Comparison of ENCODE assay signal across 8 mouse cellular contexts in genomic region chr15:5184668-5185330, GRCm38 (mm10). TPM values are rescaled to one million over a fixed set of nuclear protein-coding genes. Genes with fewer than 3 reads are reported as not detected.
A peak's percentile ranks its signal among the peaks of the same experiment; 100 is the strongest.
DNase-seq lines count a peak whose midpoint lies in the region; ATAC-seq and TF ChIP-seq lines count a peak whose summit lies in the region.

No protein-coding gene starts in this region.

- peak overlapping the region; percentile 91 for H3K27ac ChIP-seq in lung, embryonic 14.5 days (ENCODE audit: low read depth)
- H3K27ac ChIP-seq in forebrain, embryonic 16.5 days (ENCODE audit: low read length): peak overlapping the region; percentile 83
- H3K27ac ChIP-seq in limb, embryonic 10.5 days: peak overlapping the region; percentile 91
- H3K27ac ChIP-seq in neural tube, embryonic 14.5 days (ENCODE audit: low read depth, low read length): peak overlapping the region; percentile 29; the same call in 1 of the 2 replicates

- WGBS in lung, embryonic 14.5 days: 46% methylated on average over 10 of the region's 11 CpGs
- 45% methylated on average over 10 of the region's 11 CpGs for WGBS in forebrain, embryonic 16.5 days
- WGBS in limb, embryonic 10.5 days: 47% methylated on average over 10 of the region's 11 CpGs
- 46% methylated on average over 10 of the region's 11 CpGs for WGBS in neural tube, embryonic 14.5 days

- no peak for TF ChIP-seq CTCF in lung, embryonic 14.5 days (IDR thresholded peaks at IDR 0.05; ENCODE audit: low read depth)

- no peaks in the 10 kb centered on the region for H3K27me3 ChIP-seq in lung, embryonic 14.5 days (ENCODE audit: insufficient read depth, low read length)
- H3K27me3 ChIP-seq in forebrain, embryonic 16.5 days (replicated peaks; ENCODE audit: control insufficient read depth, insufficient read depth, low read length): no peaks in the 10 kb centered on the region
- no peaks in the 10 kb centered on the region for H3K27me3 ChIP-seq in limb, embryonic 10.5 days (ENCODE audit: low read depth, poor library complexity, severe bottlenecking)
- no peaks in the 10 kb centered on the region for H3K27me3 ChIP-seq in neural tube, embryonic 14.5 days (ENCODE audit: control insufficient read depth, insufficient read depth, low read length)

- peak; percentile 26 for DNase-seq in lung, embryonic 14.5 days
- DNase-seq in lung, postnatal 4 days: no peak
- peak; percentile 52 for DNase-seq in R1 (ENCODE audit: low read depth, low spot score)
- peak; percentile 40 for DNase-seq in limb, embryonic 10.5 days (ENCODE audit: low spot score)
- DNase-seq in adrenal gland, adult 8-10 months: no peak
- no peak for DNase-seq in adrenal gland, adult 2 months

- no peaks in the 10 kb centered on the region for H3K9me3 ChIP-seq in lung, embryonic 14.5 days (ENCODE audit: low read depth, low read length)
- H3K9me3 ChIP-seq in forebrain, embryonic 16.5 days (ENCODE audit: control insufficient read depth, low read length): no peaks in the 10 kb centered on the region
- no peaks in the 10 kb centered on the region for H3K9me3 ChIP-seq in limb, embryonic 10.5 days (replicated peaks)
- H3K9me3 ChIP-seq in neural tube, embryonic 14.5 days (ENCODE audit: control insufficient read depth, low read length): no peaks in the 10 kb centered on the region

- ATAC-seq in lung, embryonic 14.5 days (ENCODE audit: insufficient read depth): peak; percentile 60; the same call in 1 of the 2 replicates
- peak; percentile 49 for ATAC-seq in forebrain, embryonic 16.5 days
- peak; percentile 32 for ATAC-seq in neural tube, embryonic 14.5 days (ENCODE audit: low read depth)

- peaks cover 7% of the 10 kb centered on the region; the same call in 1 of the 2 replicates for H3K36me3 ChIP-seq in lung, embryonic 14.5 days (ENCODE audit: insufficient read depth)
- H3K36me3 ChIP-seq in forebrain, embryonic 16.5 days (ENCODE audit: control insufficient read depth, insufficient read depth): no peaks in the 10 kb centered on the region
- peaks cover 8% of the 10 kb centered on the region for H3K36me3 ChIP-seq in limb, embryonic 10.5 days
- H3K36me3 ChIP-seq in neural tube, embryonic 14.5 days (ENCODE audit: control insufficient read depth, insufficient read depth, low read length): no peaks in the 10 kb centered on the region

- peak overlapping the region; percentile 71 for H3K4me2 ChIP-seq in lung, embryonic 14.5 days
- H3K4me2 ChIP-seq in forebrain, embryonic 16.5 days (ENCODE audit: low read length): peak overlapping the region; percentile 85
- H3K4me2 ChIP-seq in neural tube, embryonic 14.5 days (ENCODE audit: low read depth, low read length): peak overlapping the region; percentile 77

- H3K9ac ChIP-seq in lung, embryonic 14.5 days: peak overlapping the region; percentile 70
- H3K9ac ChIP-seq in forebrain, embryonic 16.5 days (replicated peaks; ENCODE audit: low read depth, low read length): peak overlapping the region; percentile 87
- peak overlapping the region; percentile 82 for H3K9ac ChIP-seq in neural tube, embryonic 14.5 days (replicated peaks; ENCODE audit: low read depth, low read length)

- no peaks in the 10 kb centered on the region for H3K4me1 ChIP-seq in lung, embryonic 14.5 days (ENCODE audit: insufficient read depth)
- H3K4me1 ChIP-seq in forebrain, embryonic 16.5 days (replicated peaks; ENCODE audit: control insufficient read depth, insufficient read depth, low read length): peaks cover 20% of the 10 kb centered on the region
- peaks cover 14% of the 10 kb centered on the region for H3K4me1 ChIP-seq in limb, embryonic 10.5 days
- H3K4me1 ChIP-seq in neural tube, embryonic 14.5 days (ENCODE audit: control insufficient read depth, insufficient read depth, low read length): peaks cover 12% of the 10 kb centered on the region

- H3K4me3 ChIP-seq in lung, embryonic 14.5 days (ENCODE audit: low read depth, low read length): peak overlapping the region; percentile 71
- peak overlapping the region; percentile 98 for H3K4me3 ChIP-seq in forebrain, embryonic 16.5 days (replicated peaks; ENCODE audit: low read length)
- peak overlapping the region; percentile 98 for H3K4me3 ChIP-seq in limb, embryonic 10.5 days
- H3K4me3 ChIP-seq in neural tube, embryonic 14.5 days (ENCODE audit: low read depth, low read length): peak overlapping the region; percentile 93

RNA-seq across cellular contexts. Expression of gene Ttc33, which starts 0.5 kb away (rescaled TPM):
- 41.9 and 44.6 TPM in 2 replicates for polyA plus RNA-seq in lung, embryonic 14.5 days (2014; fragmentation: Nextera tagmentation; extraction: Ambion mirVana)
- 64.6 and 70.7 TPM in 2 replicates for polyA plus RNA-seq in forebrain, embryonic 16.5 days (2015; fragmentation: Nextera tagmentation; extraction: Ambion mirVana)
- polyA plus RNA-seq in limb, embryonic 10.5 days (2016; fragmentation: Nextera tagmentation; extraction: Ambion mirVana): 35.4 and 37.2 TPM in 2 replicates
- 58.6 and 63.3 TPM in 2 replicates for polyA plus RNA-seq in neural tube, embryonic 14.5 days (2014; fragmentation: Nextera tagmentation; extraction: Ambion mirVana)
- total RNA-seq in adrenal gland, adult 8-10 months (2022): 10 to 100 TPM; 61.4 to 94.8 (median 70.7) TPM
- total RNA-seq in adrenal gland, adult 2 months (2021): 10 to 100 TPM; 52.5 to 63.2 TPM
- polyA plus RNA-seq in adrenal gland, adult 2 months (2012; rRNA removed): 0.66 and 1.2 TPM in 2 replicates

RNA-seq across cellular contexts. Expression of gene Prkaa1, which starts 41.1 kb away (rescaled TPM):
- polyA plus RNA-seq in lung, embryonic 14.5 days (2014; fragmentation: Nextera tagmentation; extraction: Ambion mirVana): 22.3 and 23.3 TPM in 2 replicates
- polyA plus RNA-seq in forebrain, embryonic 16.5 days (2015; fragmentation: Nextera tagmentation; extraction: Ambion mirVana): 14.8 and 16.2 TPM in 2 replicates
- 15.0 and 16.2 TPM in 2 replicates for polyA plus RNA-seq in limb, embryonic 10.5 days (2016; fragmentation: Nextera tagmentation; extraction: Ambion mirVana)
- polyA plus RNA-seq in neural tube, embryonic 14.5 days (2014; fragmentation: Nextera tagmentation; extraction: Ambion mirVana): 21.1 and 22.5 TPM in 2 replicates
- 10 to 100 TPM; 33.2 to 42.6 (median 37.3) TPM for total RNA-seq in adrenal gland, adult 8-10 months (2022)
- total RNA-seq in adrenal gland, adult 2 months (2021): 10 to 100 TPM; 36.9 to 38.7 TPM
- polyA plus RNA-seq in adrenal gland, adult 2 months (2012; rRNA removed): 1.8 TPM in 2 replicates

RNA-seq across cellular contexts. Expression of gene Ptger4, which starts 59.2 kb away (rescaled TPM):
- 1.0 and 1.8 TPM in 2 replicates for polyA plus RNA-seq in lung, embryonic 14.5 days (2014; fragmentation: Nextera tagmentation; extraction: Ambion mirVana)
- 0.52 and 0.63 TPM in 2 replicates for polyA plus RNA-seq in forebrain, embryonic 16.5 days (2015; fragmentation: Nextera tagmentation; extraction: Ambion mirVana)
- 0.84 and 1.4 TPM in 2 replicates for polyA plus RNA-seq in limb, embryonic 10.5 days (2016; fragmentation: Nextera tagmentation; extraction: Ambion mirVana)
- polyA plus RNA-seq in neural tube, embryonic 14.5 days (2014; fragmentation: Nextera tagmentation; extraction: Ambion mirVana): 5.8 and 5.9 TPM in 2 replicates
- total RNA-seq in adrenal gland, adult 8-10 months (2022): 1 to 10 TPM; 1.4 to 2.2 (median 1.6) TPM
- total RNA-seq in adrenal gland, adult 2 months (2021): 1 to 10 TPM; 1.2 to 1.3 TPM
- 4.4 and 5.5 TPM in 2 replicates for polyA plus RNA-seq in adrenal gland, adult 2 months (2012; rRNA removed)

Comparison
In these comparisons a context has a peak if more than half of its experiments do, and no peak if none do; other contexts are left out.
1. DNase-seq: peak in lung, embryonic 14.5 days (single experiment), R1 (single experiment) and limb, embryonic 10.5 days (single experiment); none in lung, postnatal 4 days (0 of 2), adrenal gland, adult 8-10 months (single experiment) and adrenal gland, adult 2 months (single experiment).
2. H3K27ac ChIP-seq: peak in every context shown above with its lines; median percentile 91 in lung, embryonic 14.5 days; 91 in limb, embryonic 10.5 days; 83 in forebrain, embryonic 16.5 days; 29 in neural tube, embryonic 14.5 days.
3. RNA of gene Ttc33, which starts 0.5 kb away (polyA plus RNA-seq): 64.6 to 70.7 TPM in forebrain, embryonic 16.5 days, 58.6 to 63.3 TPM in neural tube, embryonic 14.5 days, 41.9 to 44.6 TPM in lung, embryonic 14.5 days and 35.4 to 37.2 TPM in limb, embryonic 10.5 days; 0.66 to 1.2 TPM in adrenal gland, adult 2 months; every median in the first group is over 10 times any median in the second.
4. Peak in every context shown above with its lines, with median percentiles within 50 percentile points of each other: ATAC-seq, H3K4me2 ChIP-seq, H3K4me3 ChIP-seq and H3K9ac ChIP-seq.